Mouse (Mus musculus) adipocyte (in vitro differentiated cells): Measurements from ENCODE around the gene Sgo1.

ENCODE experiments used
- DNase-seq: peaks from one replicate; pipeline ENCODE4 v3.0.0-alpha.2; 2016; ENCODE audit warnings: low spot score

The Sgo1 gene

DNA sequence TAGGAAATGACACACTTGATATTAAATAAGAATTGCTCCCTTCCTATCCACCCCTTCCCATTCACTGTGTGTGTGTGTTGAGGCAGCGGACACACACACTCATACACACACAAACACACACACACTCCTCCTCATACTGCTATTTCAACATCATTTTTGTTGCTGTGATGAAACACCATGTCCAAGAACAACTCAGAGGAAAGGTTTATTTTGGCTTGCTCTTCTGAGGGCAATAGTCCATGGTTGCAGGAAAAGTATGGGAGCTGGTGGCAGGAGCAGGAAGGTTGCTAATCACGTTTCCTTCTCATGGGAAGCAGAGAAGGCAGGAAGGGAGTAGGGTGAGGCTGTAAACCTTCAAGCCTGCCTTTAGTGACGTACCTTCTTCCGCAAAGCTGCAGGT, 45.8 kb downstream of the Sgo1 start:
- peak; percentile 80 for DNase-seq

DNA sequence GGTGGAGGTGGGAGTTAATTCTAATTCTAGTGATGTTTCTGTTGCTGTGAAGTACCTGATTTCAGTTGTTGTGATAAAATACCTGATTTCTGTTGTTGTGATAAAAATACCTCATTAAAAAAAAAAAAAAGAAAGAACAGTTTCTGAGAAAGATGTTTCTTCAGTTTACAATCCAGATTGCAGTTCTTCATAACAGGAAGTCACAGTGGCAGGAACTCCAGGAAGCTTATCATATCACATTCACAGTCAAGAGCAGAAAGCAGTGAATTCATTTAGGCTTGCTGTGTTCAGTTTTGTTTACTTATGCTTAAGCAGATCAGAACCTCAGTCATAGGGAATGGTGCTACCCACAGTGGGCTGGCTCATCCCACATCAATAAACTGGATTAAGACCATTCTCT, 57.8 kb downstream of the Sgo1 start:
- no peak for DNase-seq

DNA sequence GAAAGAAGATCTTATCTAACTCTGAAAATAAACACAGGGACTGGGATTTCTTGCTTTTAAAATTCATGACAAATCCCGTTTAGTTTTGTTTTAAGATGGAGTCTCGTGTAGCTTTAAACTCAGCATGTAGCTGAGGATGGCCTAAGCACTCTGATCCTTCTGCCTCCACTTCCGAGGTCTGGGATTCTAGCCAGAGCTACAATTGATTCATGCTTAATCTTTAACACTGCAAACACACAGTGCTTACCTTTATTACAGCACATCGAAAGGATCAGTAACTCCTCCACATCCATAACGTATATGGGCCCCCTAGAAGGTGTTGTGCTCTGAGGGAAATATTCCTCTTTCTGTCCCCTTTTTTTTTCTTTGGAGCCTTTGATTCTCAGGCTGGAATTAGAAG, 61.0 kb downstream of the Sgo1 start:
- no peak for DNase-seq

DNA sequence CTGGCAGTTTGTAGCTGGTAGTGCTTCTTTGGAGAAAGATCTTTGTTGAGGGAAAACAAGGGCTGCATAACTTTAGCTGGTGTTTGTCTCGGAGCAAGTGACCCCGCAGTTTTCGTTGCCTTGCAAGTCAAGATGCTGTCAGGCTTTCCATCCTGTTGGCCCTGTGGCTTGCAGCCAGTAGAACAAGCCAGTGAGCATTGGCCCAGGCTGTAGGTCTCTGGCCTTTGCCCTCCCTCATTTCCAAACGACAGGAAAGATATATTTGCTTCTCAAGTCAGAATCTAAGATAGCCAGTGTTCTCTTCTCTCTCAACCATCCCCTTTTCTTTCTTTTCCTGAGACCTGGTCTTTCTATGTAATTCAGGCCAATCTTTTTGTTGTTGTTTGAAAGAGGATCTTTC, 61.6 kb downstream of the Sgo1 start:
- peak; percentile 46 for DNase-seq

DNA sequence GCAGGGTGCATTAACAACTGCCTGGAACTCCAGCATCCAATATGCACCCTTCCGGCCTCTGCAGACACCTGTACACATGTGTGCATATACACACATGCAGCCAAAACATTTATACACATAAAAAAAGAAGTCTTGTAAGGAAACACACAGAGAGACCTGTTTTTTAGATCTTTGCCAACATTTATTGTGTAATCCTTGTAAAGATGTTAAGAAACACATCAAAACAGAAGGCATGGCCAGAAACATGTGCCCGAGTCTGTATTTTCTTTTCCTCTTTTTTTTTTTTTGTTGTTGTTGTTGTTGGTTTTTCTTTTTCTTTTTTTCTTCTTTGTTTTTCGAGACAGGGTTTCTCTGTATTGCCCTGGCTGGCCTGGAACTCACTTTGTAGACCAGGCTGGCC, 63.0 kb downstream of the Sgo1 start:
- peak; percentile 50 for DNase-seq
